Mouse (Mus musculus): Measurements from ENCODE around the gene Nuak1.

- TF ChIP-seq POLR2A (IDR thresholded peaks at IDR 0.05; ENCODE audit: control insufficient read depth, extremely low read depth, insufficient read depth, low read length, poor library complexity): no peak
- TF ChIP-seq CTCF (IDR thresholded peaks at IDR 0.05; ENCODE audit: borderline replicate concordance, control insufficient read depth, extremely low read depth, insufficient read depth, low read length, poor library complexity): no peak
Measured at GRCm38 (mm10) chr10:84373476-84373875, 66.9 kb downstream of the Nuak1 start.

Data from thymus, adult 2 months (tissue).